Mouse (Mus musculus) thymus, adult 2 months (tissue): ENCODE measurements at regions not wholly inside any gene's neighbourhood (a gene's known extent, or its start where the extent isn't known, plus 50 kb on each side); places are given as distances from the start of the nearest gene placed in this dataset.

Experiments
- CTCF ChIP-seq: fragments of 200-500 bp; IDR thresholded peaks from 2 replicates; pipeline ENCODE4 v1.5.1; 2012; ENCODE audit warnings: mild to moderate bottlenecking, control low read depth, low read length, moderate library complexity, borderline replicate concordance; ENCODE audit not compliant: control insufficient read depth, poor library complexity, insufficient read depth; ENCODE audit errors: extremely low read depth
- POLR2A ChIP-seq: fragments of 200-500 bp; IDR thresholded peaks from 2 replicates; pipeline ENCODE4 v1.6.1; 2012; ENCODE audit warnings: mild to moderate bottlenecking, low read length, control low read depth, moderate library complexity; ENCODE audit not compliant: control insufficient read depth, poor library complexity, insufficient read depth; ENCODE audit errors: extremely low read depth

GRCm38 (mm10) chr10:111689587-111689986 is 183.5 kb downstream of the Phlda1 start:
- TF ChIP-seq CTCF (no peak), POLR2A (no peak)
